Mouse (Mus musculus) myocyte (in vitro differentiated cells): Measurements from ENCODE around the gene Srms.

Experiments used
- E2F4 ChIP-seq: IDR thresholded peaks from one replicate; pipeline ENCODE4 v1.6.1; 2011; ENCODE audit warnings: mild to moderate bottlenecking, control low read depth, moderate library complexity; ENCODE audit not compliant: insufficient read depth
- MAX ChIP-seq: IDR thresholded peaks from one replicate; pipeline ENCODE4 v1.6.1; 2011; ENCODE audit warnings: low read depth, mild to moderate bottlenecking, control low read depth
- MYOG ChIP-seq, 3 experiments: IDR thresholded peaks; one replicate each; pipeline ENCODE4 v1.6.1; 2011; ENCODE audit warnings: control low read depth in 2 of 3, low read depth in 2 of 3, mild to moderate bottlenecking in 2 of 3; ENCODE audit not compliant: insufficient read length in 2 of 3, control insufficient read depth in 1 of 3, insufficient read depth in 1 of 3
- POLR2A ChIP-seq: IDR thresholded peaks from one replicate; pipeline ENCODE4 v1.6.1; 2011; ENCODE audit warnings: low read depth, mild to moderate bottlenecking, control low read depth, moderate library complexity; ENCODE audit not compliant: insufficient read length
- POLR2AphosphoS2 ChIP-seq: IDR thresholded peaks from one replicate; pipeline ENCODE4 v1.6.1; 2011; ENCODE audit warnings: low read depth, control low read depth; ENCODE audit not compliant: insufficient read length
- SRF ChIP-seq: IDR thresholded peaks from one replicate; pipeline ENCODE4 v1.6.1; 2011; ENCODE audit warnings: low read depth; ENCODE audit not compliant: control insufficient read depth, insufficient read length
- TCF12 ChIP-seq: IDR thresholded peaks from one replicate; pipeline ENCODE4 v1.6.1; 2011; ENCODE audit warnings: mild to moderate bottlenecking, control low read depth; ENCODE audit not compliant: poor library complexity, insufficient read depth, severe bottlenecking
- TCF3 ChIP-seq: IDR thresholded peaks from one replicate; pipeline ENCODE4 v1.6.1; 2011; ENCODE audit warnings: low read depth, control low read depth; ENCODE audit not compliant: insufficient read length
- USF1 ChIP-seq: IDR thresholded peaks from one replicate; pipeline ENCODE4 v1.6.1; 2011; ENCODE audit warnings: low read depth, mild to moderate bottlenecking, control low read depth, moderate library complexity

DNA sequence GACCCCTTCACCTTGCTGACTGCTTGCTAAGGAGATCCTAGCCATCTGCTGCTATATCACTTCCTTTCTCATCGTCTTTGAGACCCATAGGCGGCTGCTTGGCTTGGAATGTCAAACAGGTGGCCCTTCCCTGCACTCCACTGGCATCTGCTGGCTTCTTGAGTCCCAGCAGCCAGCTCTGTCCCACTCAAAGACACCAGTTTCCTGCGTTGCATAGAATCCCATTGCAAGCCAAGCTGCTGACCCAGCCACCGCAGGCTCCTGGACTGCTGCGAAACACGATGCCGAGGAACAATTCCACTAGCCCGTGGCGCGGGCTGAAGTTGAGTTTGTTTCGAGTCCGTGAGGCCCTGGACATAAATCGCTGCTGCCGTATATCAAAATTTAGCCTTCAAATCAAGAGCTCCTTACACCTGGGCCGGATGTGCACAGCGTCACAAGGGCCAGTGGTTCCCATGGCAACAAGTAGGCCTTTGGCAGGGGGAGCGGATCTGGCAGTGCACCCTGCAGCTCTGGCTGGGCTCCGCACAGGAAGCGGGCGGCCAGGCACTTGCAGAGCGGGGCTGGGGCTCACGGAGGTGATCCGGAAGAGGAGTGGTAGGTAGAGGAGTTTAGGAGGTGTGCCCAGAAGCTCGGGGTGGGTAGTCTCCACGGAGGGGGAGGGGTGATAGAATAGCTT is 6.7 kb upstream of the Srms start, which contains the start of gene Fndc11:
- TF ChIP-seq POLR2A (no peak), POLR2AphosphoS2 (no peak), MAX (no peak), TCF3 (no peak), MYOG (IDR thresholded peaks at IDR 0.05; ENCODE audit: control insufficient read depth in 1 of 3, insufficient read depth in 1 of 3, insufficient read length in 2 of 3, low read depth in 2 of 3) (no peak), TCF12 (no peak), SRF (no peak), E2F4 (no peak), USF1 (no peak)
